Mouse (Mus musculus): ENCODE data around the gene Top2a. TPM values are rescaled to one million over a fixed set of nuclear protein-coding genes. Genes with fewer than 3 reads are reported as not detected.

Top2a gene
- polyA plus RNA-seq, 1 experiment from 2014 or later, result 188 TPM

- peaks cover 7% of the 10 kb centered on the region; the same call in 1 of the 2 replicates for H3K4me1 ChIP-seq (ENCODE audit: control insufficient read depth, insufficient read depth, low read length)
- no peaks in the 10 kb centered on the region for H3K36me3 ChIP-seq (ENCODE audit: control insufficient read depth, insufficient read depth, low read length)
- no peaks in the 10 kb centered on the region for H3K27me3 ChIP-seq (ENCODE audit: control insufficient read depth, insufficient read depth, low read length)
- H3K4me3 ChIP-seq (replicated peaks; ENCODE audit: low read length), result no peak overlapping the region
- WGBS, result 61% methylated on average over 3 of the region's 3 CpGs
- no peak overlapping the region for H3K4me2 ChIP-seq (ENCODE audit: low read depth, low read length)
- no peak for ATAC-seq (ENCODE audit: insufficient read depth, low FRiP score)
- H3K9me3 ChIP-seq (replicated peaks; ENCODE audit: control insufficient read depth, low read length), result 0 out of 2 replicates have a peak, but pooled peaks cover 4% of the 10 kb centered on the region
- H3K27ac ChIP-seq (ENCODE audit: low read length), result peak overlapping the region; percentile 60
- H3K9ac ChIP-seq (ENCODE audit: low read length), result no peak overlapping the region
Observed at GRCm38 (mm10) chr11:99060435-99060834, 36.4 kb upstream of the Top2a start.

GRCm38 (mm10) chr11:99055571-99056452 is 31.8 kb upstream of the Top2a start:
- H3K9ac ChIP-seq (ENCODE audit: low read length), result no peak overlapping the region
- peak; percentile 75 for ATAC-seq (ENCODE audit: insufficient read depth, low FRiP score)
- peaks cover 10% of the 10 kb centered on the region; the same call in 1 of the 2 replicates for H3K4me1 ChIP-seq (ENCODE audit: control insufficient read depth, insufficient read depth, low read length)
- 18% methylated on average over 8 of the region's 8 CpGs for WGBS
- H3K4me3 ChIP-seq (replicated peaks; ENCODE audit: low read length), result no peak overlapping the region
- no peak overlapping the region for H3K4me2 ChIP-seq (ENCODE audit: low read depth, low read length)
- no peaks in the 10 kb centered on the region for H3K27me3 ChIP-seq (ENCODE audit: control insufficient read depth, insufficient read depth, low read length)
- 0 out of 2 replicates have a peak, but pooled peaks cover 4% of the 10 kb centered on the region for H3K9me3 ChIP-seq (replicated peaks; ENCODE audit: control insufficient read depth, low read length)
- 0 out of 2 replicates have a peak, but pooled peaks cover 10% of the 10 kb centered on the region for H3K36me3 ChIP-seq (ENCODE audit: control insufficient read depth, insufficient read depth, low read length)
- peak overlapping the region; percentile 82 for H3K27ac ChIP-seq (ENCODE audit: low read length)

- WGBS, result 44% methylated on average over 4 of the region's 4 CpGs
- no peak for ATAC-seq (ENCODE audit: insufficient read depth, low FRiP score)
- Histone ChIP-seq H3K36me3 (ENCODE audit: control insufficient read depth, insufficient read depth, low read length) (0 out of 2 replicates have a peak, but pooled peaks cover 10% of the 10 kb centered on the region), H3K9me3 (replicated peaks; ENCODE audit: control insufficient read depth, low read length) (0 out of 2 replicates have a peak, but pooled peaks cover 4% of the 10 kb centered on the region), H3K4me1 (ENCODE audit: control insufficient read depth, insufficient read depth, low read length) (peaks cover 6% of the 10 kb centered on the region; the same call in 1 of the 2 replicates), H3K4me2 (ENCODE audit: low read depth, low read length) (no peak overlapping the region), H3K9ac (ENCODE audit: low read length) (no peak overlapping the region), H3K27ac (ENCODE audit: low read length) (peak overlapping the region; percentile 82), H3K4me3 (replicated peaks; ENCODE audit: low read length) (no peak overlapping the region), H3K27me3 (ENCODE audit: control insufficient read depth, insufficient read depth, low read length) (no peaks in the 10 kb centered on the region)
Observed at GRCm38 (mm10) chr11:99055143-99055542, 31.2 kb upstream of the Top2a start.

- ATAC-seq (ENCODE audit: insufficient read depth, low FRiP score), result peak; percentile 49; the same call in 1 of the 2 replicates
- WGBS, result 38% methylated on average over 2 of the region's 2 CpGs
- Histone ChIP-seq H3K9ac (ENCODE audit: low read length) (peak overlapping the region; percentile 48), H3K36me3 (ENCODE audit: control insufficient read depth, insufficient read depth, low read length) (peaks cover 18% of the 10 kb centered on the region; the same call in 1 of the 2 replicates), H3K27ac (ENCODE audit: low read length) (peak overlapping the region; percentile 79), H3K4me1 (ENCODE audit: control insufficient read depth, insufficient read depth, low read length) (peaks cover 43% of the 10 kb centered on the region), H3K9me3 (replicated peaks; ENCODE audit: control insufficient read depth, low read length) (no peaks in the 10 kb centered on the region), H3K4me3 (replicated peaks; ENCODE audit: low read length) (no peak overlapping the region), H3K4me2 (ENCODE audit: low read depth, low read length) (peak overlapping the region; percentile 3; the same call in 1 of the 2 replicates), H3K27me3 (ENCODE audit: control insufficient read depth, insufficient read depth, low read length) (no peaks in the 10 kb centered on the region)
Observed at GRCm38 (mm10) chr11:99047643-99048042, 23.7 kb upstream of the Top2a start.

GRCm38 (mm10) chr11:99047120-99047519 is 23.1 kb upstream of the Top2a start:
- Histone ChIP-seq H3K9ac (ENCODE audit: low read length) (peak overlapping the region; percentile 48), H3K27me3 (ENCODE audit: control insufficient read depth, insufficient read depth, low read length) (no peaks in the 10 kb centered on the region), H3K9me3 (replicated peaks; ENCODE audit: control insufficient read depth, low read length) (no peaks in the 10 kb centered on the region), H3K4me3 (replicated peaks; ENCODE audit: low read length) (no peak overlapping the region), H3K4me1 (ENCODE audit: control insufficient read depth, insufficient read depth, low read length) (peaks cover 43% of the 10 kb centered on the region), H3K27ac (ENCODE audit: low read length) (peak overlapping the region; percentile 79), H3K4me2 (ENCODE audit: low read depth, low read length) (peak overlapping the region; percentile 3; the same call in 1 of the 2 replicates), H3K36me3 (ENCODE audit: control insufficient read depth, insufficient read depth, low read length) (peaks cover 17% of the 10 kb centered on the region; the same call in 1 of the 2 replicates)
- peak; percentile 74 for ATAC-seq (ENCODE audit: insufficient read depth, low FRiP score)
- WGBS, result 34% methylated on average over 5 of the region's 5 CpGs

- Histone ChIP-seq H3K27ac (ENCODE audit: low read length) (no peak overlapping the region), H3K27me3 (ENCODE audit: control insufficient read depth, insufficient read depth, low read length) (no peaks in the 10 kb centered on the region), H3K4me2 (ENCODE audit: low read depth, low read length) (peak overlapping the region; percentile 23; the same call in 1 of the 2 replicates), H3K36me3 (ENCODE audit: control insufficient read depth, insufficient read depth, low read length) (peaks cover 11% of the 10 kb centered on the region; the same call in 1 of the 2 replicates), H3K9me3 (replicated peaks; ENCODE audit: control insufficient read depth, low read length) (no peaks in the 10 kb centered on the region), H3K4me3 (replicated peaks; ENCODE audit: low read length) (0 out of 2 replicates have a peak overlapping the region, but pooled peaks have one; percentile 4), H3K4me1 (ENCODE audit: control insufficient read depth, insufficient read depth, low read length) (peaks cover 43% of the 10 kb centered on the region), H3K9ac (ENCODE audit: low read length) (peak overlapping the region; percentile 19; the same call in 1 of the 2 replicates)
- 48% methylated on average over 12 of the region's 12 CpGs for WGBS
- ATAC-seq (ENCODE audit: insufficient read depth, low FRiP score), result no peak
Observed at GRCm38 (mm10) chr11:99045159-99045889, 21.3 kb upstream of the Top2a start.

GRCm38 (mm10) chr11:99044306-99044705 is 20.3 kb upstream of the Top2a start:
- H3K27me3 ChIP-seq (ENCODE audit: control insufficient read depth, insufficient read depth, low read length), result no peaks in the 10 kb centered on the region
- no peak overlapping the region for H3K27ac ChIP-seq (ENCODE audit: low read length)
- ATAC-seq (ENCODE audit: insufficient read depth, low FRiP score), result no peak
- H3K36me3 ChIP-seq (ENCODE audit: control insufficient read depth, insufficient read depth, low read length), result peaks cover 5% of the 10 kb centered on the region; the same call in 1 of the 2 replicates
- peaks cover 43% of the 10 kb centered on the region for H3K4me1 ChIP-seq (ENCODE audit: control insufficient read depth, insufficient read depth, low read length)
- 63% methylated on average over 5 of the region's 5 CpGs for WGBS
- no peak overlapping the region for H3K4me3 ChIP-seq (replicated peaks; ENCODE audit: low read length)
- H3K9me3 ChIP-seq (replicated peaks; ENCODE audit: control insufficient read depth, low read length), result no peaks in the 10 kb centered on the region
- peak overlapping the region; percentile 23; the same call in 1 of the 2 replicates for H3K4me2 ChIP-seq (ENCODE audit: low read depth, low read length)
- no peak overlapping the region for H3K9ac ChIP-seq (ENCODE audit: low read length)

- Histone ChIP-seq H3K27me3 (ENCODE audit: control insufficient read depth, insufficient read depth, low read length) (no peaks in the 10 kb centered on the region), H3K9me3 (replicated peaks; ENCODE audit: control insufficient read depth, low read length) (no peaks in the 10 kb centered on the region), H3K27ac (ENCODE audit: low read length) (no peak overlapping the region), H3K36me3 (ENCODE audit: control insufficient read depth, insufficient read depth, low read length) (no peaks in the 10 kb centered on the region), H3K4me1 (ENCODE audit: control insufficient read depth, insufficient read depth, low read length) (peaks cover 43% of the 10 kb centered on the region), H3K4me3 (replicated peaks; ENCODE audit: low read length) (peak overlapping the region; percentile 6), H3K4me2 (ENCODE audit: low read depth, low read length) (peak overlapping the region; percentile 38), H3K9ac (ENCODE audit: low read length) (no peak overlapping the region)
- WGBS, result 54% methylated on average over 6 of the region's 6 CpGs
- ATAC-seq (ENCODE audit: insufficient read depth, low FRiP score), result no peak
Observed at GRCm38 (mm10) chr11:99043632-99044031, 19.6 kb upstream of the Top2a start.
